Mouse (Mus musculus): Measurements from ENCODE around the gene Jun. TPM values are rescaled to one million over a fixed set of nuclear protein-coding genes. Genes with fewer than 3 reads are reported as not detected.

The Jun gene
- total RNA-seq, 2 experiments from 2014 or later, result 48.6 to 79.9 TPM

GRCm38 (mm10) chr4:94999249-94999648, 52.8 kb downstream of the Jun start:
- intact Hi-C loops (cut with DNase I), result no loop called here
- peak; percentile 30 to 49 for DNase-seq (ENCODE audit: low spot score in 2 of 2)

Other genes with a start within 250 kb of the Jun start
- 1 to 10 TPM in 1 of 2 experiments, under 1 TPM in 1; 0.67 to 1.3 TPM for gene Eqtn, start 123.4 kb downstream of the Jun start, total RNA-seq (2021)
- 10 to 100 TPM; 28.4 to 34.9 TPM for gene Mysm1, start 73.1 kb downstream of the Jun start, total RNA-seq (2021)